Mouse (Mus musculus) gastrocnemius, postnatal 14 days (tissue): ENCODE results near the gene Eps15. TPM values are rescaled to one million over a fixed set of nuclear protein-coding genes. Genes with fewer than 3 reads are reported as not detected.
A peak's percentile ranks its signal among the peaks of the same experiment; 100 is the strongest.

ENCODE experiments used
- DNase-seq: peaks from one replicate; pipeline ENCODE4 v3.0.0; 2021; ENCODE audit warnings: mixed read lengths
- intact Hi-C: fragments of 180-260 bp; cut with DNase I; formaldehyde crosslinking; loops from one replicate; pipeline ENCODE4 v1.15.1; 2025; ENCODE audit warnings: low total_unique reads
- total RNA-seq, 2 experiments: library from RNA; stranded (reverse); gene quantifications; 2 replicates each; pipeline ENCODE4 v1.2.3; 2021

Eps15 gene
- total RNA-seq, 2 experiments from 2014 or later: 39.2 to 48.1 TPM

GRCm38 (mm10) chr4:109266056-109266455, 14.0 kb upstream of the Eps15 start:
- DNase-seq: no peak
- intact Hi-C loops: no loop called here

- DNase-seq: no peak
- intact Hi-C loops: no loop called here
These were observed 13.3 kb upstream of the Eps15 start for GRCm38 (mm10) chr4:109266744-109267143.

DNA sequence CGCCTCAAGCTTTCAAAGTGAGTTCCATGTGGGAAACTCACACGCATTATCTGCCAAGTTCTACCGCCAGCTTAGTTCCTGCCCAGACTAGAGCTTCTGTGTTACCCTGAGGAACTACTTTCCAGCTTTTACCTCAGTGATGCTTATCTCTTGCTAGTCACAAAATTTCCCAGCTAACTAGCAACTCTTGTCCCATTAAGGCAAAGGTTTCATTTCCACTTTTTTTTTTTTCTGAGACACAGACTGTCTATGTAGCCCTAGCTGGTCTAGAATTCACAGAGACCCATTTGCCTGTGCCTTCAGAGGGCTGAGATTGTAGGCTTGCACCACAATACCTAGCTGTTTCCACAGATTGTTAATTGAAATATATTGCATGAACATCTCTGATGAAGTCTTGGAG, 12.6 kb upstream of the Eps15 start:
- intact Hi-C loops: no loop called here
- DNase-seq: no peak

- DNase-seq: no peak
- intact Hi-C loops: no loop called here
These were observed 11.2 kb upstream of the Eps15 start for GRCm38 (mm10) chr4:109268903-109269302.

DNA sequence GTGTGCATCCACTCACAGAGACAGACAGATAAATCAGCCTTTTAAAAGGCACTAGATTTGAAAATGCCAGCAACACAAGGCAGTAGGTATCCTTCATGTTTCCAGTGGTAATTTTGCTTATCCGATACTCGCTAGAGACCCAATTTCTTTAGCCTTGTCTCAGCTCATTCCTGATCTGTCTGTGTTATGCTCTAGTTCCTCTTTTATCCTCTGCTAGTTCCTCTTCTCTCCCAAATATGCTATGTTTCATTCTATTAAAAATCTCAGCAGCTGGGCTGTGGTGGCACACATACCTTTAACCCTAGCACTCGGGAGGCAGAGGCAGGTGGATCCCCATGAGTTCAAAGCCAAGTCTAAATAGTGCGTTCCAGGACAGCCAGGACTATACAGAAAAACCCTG, 8.3 kb upstream of the Eps15 start:
- DNase-seq: no peak
- intact Hi-C loops: no loop called here

- peak; percentile 18 for DNase-seq
- intact Hi-C loops: no loop called here
These were observed 6.4 kb upstream of the Eps15 start for GRCm38 (mm10) chr4:109273586-109274240.

DNA sequence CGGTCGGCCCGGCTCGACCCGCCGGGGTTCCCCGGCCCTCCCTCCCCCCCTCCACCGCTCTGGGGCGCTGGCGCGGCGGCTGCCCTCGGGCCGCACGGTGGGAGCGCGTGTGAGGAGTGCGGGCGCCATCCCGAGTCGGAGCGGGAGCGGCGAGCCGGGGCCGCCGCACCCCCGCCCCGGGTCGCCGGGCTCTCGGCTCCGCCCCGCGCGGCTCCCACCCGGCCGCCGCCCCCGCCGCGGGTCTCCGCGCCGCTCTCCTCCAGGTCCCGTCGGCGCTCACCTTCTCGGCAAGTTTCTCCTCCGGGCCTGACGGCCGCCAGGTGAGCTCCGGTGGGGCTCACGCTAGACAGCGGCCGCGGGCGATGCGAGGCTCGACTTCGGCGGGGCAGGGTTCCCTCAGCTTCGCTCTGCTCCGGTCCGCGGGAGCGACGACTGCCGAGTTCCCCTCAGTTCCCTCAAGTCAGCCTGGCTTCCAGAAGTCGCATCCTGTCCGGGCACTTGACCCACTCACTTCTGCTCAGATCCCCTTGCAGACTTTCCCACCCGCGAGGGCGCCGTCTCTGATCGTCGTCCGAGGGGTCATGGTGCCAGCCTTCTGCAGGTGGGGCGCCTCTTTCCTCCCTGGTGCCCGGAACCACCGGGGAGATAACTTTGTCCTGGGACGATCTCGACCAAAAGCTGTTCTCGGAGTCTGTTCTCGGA, 542 bp downstream of the Eps15 start:
- intact Hi-C loops: no loop called here
- no peak for DNase-seq

DNA sequence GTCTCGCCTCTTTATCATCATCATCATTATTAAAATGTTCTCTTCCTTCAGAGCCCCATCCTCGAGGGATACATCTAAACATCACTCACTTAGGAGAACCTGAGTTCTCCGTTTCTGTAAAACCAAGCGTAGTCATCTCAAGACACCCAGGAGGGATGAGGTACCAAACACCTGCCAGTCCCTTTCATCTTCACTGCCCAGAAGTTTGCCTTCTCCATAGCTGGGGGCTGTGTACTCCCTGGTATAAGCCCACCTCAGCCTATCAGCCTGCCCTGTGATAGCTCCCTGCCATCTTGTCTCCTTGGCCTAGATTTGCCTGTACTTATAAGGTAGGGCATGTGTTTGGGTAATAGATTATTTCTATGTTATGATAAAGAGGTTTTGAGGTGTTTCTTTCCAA, 1.1 kb downstream of the Eps15 start:
- DNase-seq: no peak
- intact Hi-C loops: no loop called here

DNA sequence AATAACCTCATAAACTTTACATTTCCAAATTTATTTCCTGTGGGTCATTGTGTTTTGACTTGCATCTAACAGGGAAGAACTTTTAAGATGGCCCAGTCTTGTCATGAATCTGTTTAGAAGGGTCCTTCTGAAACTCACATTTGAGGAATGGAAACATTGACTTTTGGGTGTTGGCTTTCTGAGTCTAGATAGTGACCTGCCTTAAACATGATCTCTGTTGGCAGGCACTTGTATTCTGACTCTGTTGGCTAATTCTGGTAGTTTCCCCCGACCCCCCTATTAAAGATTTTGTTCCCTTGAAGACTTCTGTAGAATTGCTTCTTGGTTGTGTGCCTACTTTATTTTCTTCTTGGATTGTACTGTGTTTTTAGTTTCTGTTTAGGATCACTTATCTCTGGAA, 1.9 kb downstream of the Eps15 start:
- DNase-seq: no peak
- intact Hi-C loops: no loop called here

DNA sequence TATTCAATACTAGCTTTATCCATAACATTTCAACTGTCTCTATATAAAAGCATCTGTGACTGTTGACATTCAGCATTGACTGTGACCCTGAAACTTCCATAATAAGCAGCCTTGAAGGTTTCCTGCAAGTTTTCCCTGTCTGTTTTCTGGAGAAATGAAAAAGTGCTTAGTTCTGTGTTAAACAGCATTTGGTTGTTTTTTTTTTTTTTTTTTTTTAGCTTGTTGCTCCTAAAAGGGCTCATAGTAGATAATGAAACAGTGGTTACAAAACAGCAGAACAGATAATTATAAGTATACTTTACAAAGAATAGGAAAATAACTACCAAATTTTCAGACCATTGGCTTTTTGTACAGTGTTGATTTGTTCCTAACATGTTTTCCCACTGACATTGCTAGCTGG, 14.6 kb downstream of the Eps15 start:
- no peak for DNase-seq
- intact Hi-C loops: no loop called here

DNA sequence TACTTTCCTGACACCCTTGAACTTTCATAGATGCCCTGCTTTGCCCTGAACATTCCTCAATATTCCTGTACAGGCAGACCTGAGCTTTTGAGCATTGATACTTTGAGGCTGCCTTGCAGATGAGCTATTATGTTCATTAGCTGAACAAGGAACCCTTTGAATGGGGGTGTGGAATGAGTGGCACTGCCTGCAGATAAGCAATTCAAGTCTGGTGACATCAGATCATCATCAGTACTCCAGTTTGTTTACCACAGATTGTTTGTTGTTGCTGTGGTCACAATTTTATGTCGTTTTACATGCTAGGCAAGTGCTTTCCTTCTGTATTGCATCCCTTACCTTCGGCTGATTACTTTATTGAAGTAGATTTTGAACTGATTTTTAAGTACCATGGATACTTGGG, 16.4 kb downstream of the Eps15 start:
- DNase-seq: no peak
- intact Hi-C loops: no loop called here

GRCm38 (mm10) chr4:109299136-109299535, 19.1 kb downstream of the Eps15 start:
- DNase-seq: no peak
- intact Hi-C loops: no loop called here

DNA sequence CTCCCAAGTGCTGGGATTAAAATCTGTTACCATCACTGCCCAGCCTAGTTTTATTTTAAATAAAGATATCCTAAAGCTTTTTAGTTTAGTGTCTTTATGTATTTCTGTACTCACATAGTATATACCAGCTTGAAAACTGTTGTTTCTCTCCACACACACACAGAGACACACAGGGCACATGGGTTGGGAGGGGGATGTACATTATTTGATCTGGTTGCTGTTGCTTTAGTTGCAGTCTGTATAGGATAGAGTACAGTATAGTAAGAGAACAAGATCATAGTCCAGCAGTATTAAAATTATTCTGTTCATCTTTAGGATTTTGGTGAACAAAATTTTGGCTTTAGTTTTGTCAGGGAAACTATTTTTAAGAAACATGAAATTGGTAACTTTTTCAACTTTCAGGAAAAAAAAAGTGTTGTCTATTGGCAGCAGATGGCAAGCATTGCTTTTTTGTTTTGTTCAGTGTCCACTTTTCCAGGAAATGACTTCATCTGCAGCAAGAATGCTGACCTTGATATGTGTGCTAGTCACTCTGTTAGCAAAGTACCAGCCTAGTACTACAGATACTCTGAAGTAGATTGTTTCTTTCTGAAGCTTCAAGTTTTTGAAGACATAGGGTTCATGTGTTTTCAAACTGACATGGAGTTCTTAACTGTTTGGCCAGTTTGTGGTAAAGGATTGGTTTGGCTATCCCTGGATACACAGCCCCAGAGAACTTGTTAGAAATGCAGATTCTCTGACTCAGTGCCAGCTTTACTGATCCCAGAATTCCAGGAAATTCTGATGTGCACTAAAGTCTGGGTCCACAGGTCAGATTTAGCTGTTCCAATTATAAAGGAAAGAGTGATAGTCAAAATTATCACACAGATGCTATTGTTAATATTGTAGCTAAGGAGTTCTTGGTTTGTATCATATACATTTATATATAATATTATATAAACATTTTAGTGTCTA, 37.1 kb downstream of the Eps15 start:
- DNase-seq: no peak
- intact Hi-C loops: no loop called here

- no peak for DNase-seq
- intact Hi-C loops: no loop called here
These were observed 56.7 kb downstream of the Eps15 start for GRCm38 (mm10) chr4:109336796-109337195.

DNA sequence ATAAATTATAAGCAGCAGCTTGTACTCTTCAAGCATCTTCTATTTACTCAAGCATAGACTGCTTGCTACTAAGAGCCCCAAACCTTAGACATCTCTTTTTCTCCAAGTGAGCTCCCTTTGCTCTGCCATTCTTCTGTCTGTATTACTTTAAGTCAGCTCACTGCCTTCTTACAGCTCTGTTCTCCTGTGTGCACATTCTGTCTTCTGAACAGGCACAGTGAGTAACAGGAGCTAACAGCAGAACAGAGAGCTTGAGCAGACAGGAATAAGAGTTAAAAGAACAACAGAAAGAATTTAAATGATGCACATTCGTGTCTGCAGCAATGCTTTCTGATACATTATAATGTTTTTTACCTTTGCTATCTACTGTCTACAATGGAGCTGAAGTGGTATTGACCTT, 61.2 kb downstream of the Eps15 start:
- DNase-seq: no peak
- intact Hi-C loops: no loop called here

DNA sequence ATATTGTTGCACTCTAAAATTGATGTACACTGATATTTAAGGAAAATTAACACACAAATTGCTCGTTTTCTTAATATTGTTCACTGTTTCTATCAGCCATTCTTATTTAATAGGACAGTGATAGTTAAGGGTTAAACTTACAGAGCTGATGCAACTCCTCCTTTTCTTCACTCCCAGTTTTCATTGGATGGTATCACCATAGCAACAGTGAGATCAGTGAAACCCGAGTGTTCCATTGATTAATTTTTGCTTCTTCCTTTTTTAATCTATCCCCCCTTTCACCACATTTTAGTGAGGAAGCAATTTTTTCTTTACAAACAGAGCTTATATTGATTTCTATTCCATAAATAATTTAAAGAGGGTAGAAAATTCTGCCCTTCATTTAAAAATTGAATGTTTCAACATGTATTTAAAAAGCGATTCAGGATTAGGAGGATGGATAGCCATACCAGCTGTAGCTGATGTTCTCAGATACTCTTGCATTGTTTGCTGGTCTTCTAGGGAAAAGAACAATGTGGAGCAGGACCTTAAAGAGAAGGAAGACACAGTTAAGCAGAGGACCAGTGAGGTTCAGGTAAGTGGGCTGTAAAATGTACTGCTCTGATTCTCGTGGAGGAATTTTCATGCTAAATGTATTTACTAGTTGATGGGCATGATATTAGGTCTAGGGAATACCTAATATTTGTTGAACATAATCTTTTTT, 62.9 kb downstream of the Eps15 start:
- DNase-seq: no peak
- intact Hi-C loops: no loop called here

GRCm38 (mm10) chr4:109343909-109344308, 63.8 kb downstream of the Eps15 start:
- no peak for DNase-seq
- intact Hi-C loops: no loop called here

DNA sequence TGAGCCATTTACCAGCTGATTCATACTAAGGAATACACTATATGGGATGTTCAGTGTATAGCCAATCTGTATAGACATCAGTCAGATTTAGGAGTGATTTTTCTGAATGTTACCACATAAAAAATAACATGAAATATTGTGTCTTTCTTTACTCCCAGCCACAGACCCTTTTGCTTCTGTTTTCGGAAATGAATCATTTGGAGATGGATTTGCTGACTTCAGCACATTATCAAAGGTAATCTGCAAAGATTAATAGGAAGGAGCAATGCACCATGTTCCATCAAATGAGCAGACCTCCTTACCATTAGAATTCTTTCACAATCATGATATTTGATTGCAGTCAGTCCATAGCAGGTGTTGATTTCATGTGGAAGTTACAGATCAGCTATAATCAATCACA, 98.0 kb downstream of the Eps15 start:
- intact Hi-C loops: no loop called here

DNA sequence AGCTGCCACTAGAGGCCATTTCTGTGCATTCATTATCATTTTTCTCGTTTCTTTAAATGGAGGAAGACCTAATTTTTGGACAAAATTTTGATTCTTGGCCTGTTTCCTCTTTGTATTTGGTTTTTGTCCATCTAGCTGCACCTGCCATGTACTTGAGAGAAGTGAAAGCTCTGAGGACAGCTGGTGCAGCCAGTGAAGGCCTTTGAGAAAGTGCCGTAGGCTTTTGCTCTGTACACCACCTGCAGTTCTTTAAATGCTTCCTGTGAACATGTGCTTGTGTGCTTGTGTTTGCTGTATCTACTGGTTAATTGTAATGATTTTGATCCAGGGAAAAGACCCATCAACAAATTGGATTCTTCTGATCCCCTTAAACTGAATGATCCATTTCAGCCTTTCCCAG, 102.4 kb downstream of the Eps15 start:
- no peak for DNase-seq
- intact Hi-C loops: no loop called here

More for the DNA sequence above, 98.0 kb downstream of the Eps15 start:
- DNase-seq: no peak

DNA sequence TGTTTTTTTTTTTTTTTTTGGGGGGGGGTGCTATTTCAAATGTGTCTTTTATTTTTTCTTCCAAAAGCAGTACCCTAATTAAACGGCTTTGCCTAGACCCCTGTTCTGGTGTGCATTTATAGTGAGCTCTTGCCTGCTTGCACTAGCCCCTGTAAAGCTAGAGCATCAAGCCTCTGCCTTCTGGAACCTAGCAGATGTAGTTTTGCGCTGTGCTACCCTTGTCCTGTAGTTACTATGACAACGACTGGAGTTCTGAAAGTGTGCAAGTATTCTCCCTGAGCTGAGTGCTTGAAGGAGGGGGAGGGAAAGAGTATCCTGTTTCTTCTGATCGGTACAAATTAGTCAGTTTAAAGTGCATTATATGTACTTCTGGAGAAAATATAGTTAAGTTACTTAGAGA, 105.5 kb downstream of the Eps15 start:
- DNase-seq: no peak
- intact Hi-C loops: no loop called here
